Mouse (Mus musculus) midbrain, embryonic 12.5 days (tissue): ENCODE measurements around the gene Klhdc10. TPM values are rescaled to one million over a fixed set of nuclear protein-coding genes. Genes with fewer than 3 reads are reported as not detected.

Experiments used
- ATAC-seq: fragments of 200-750 bp; cut with Nextera tagmentation; 2 replicates; pipeline ENCODE4 v1.8.0; 2017; ENCODE audit warnings: low read depth, moderate TSS enrichment, moderate library complexity; ENCODE audit not compliant: low FRiP score
- H3K27ac ChIP-seq: fragments of 300-500 bp; sonication (generic); replicated peaks from 2 replicates; pipeline ENCODE4 v1.5.1; 2016; ENCODE audit warnings: mild to moderate bottlenecking
- H3K27me3 ChIP-seq: fragments of 300-500 bp; sonication (generic); 2 replicates; pipeline ENCODE4 v1.6.1; 2016; ENCODE audit warnings: mild to moderate bottlenecking
- H3K36me3 ChIP-seq: fragments of 300-500 bp; sonication (generic); 2 replicates; pipeline ENCODE4 v1.6.1; 2016
- H3K4me1 ChIP-seq: fragments of 300-500 bp; sonication (generic); 2 replicates; pipeline ENCODE4 v1.6.1; 2016
- H3K4me2 ChIP-seq: fragments of 300-500 bp; sonication (generic); replicated peaks from 2 replicates; pipeline ENCODE4 v1.6.1; 2016; ENCODE audit warnings: mild to moderate bottlenecking, moderate library complexity
- H3K4me3 ChIP-seq: fragments of 300-500 bp; sonication (generic); 2 replicates; pipeline ENCODE4 v1.5.1; 2016; ENCODE audit warnings: mild to moderate bottlenecking
- H3K9ac ChIP-seq: fragments of 300-500 bp; sonication (generic); replicated peaks from 2 replicates; pipeline ENCODE4 v1.6.1; 2016; ENCODE audit warnings: mild to moderate bottlenecking, moderate library complexity
- H3K9me3 ChIP-seq: fragments of 300-500 bp; sonication (generic); 2 replicates; pipeline ENCODE4 v1.6.1; 2016; ENCODE audit warnings: mild to moderate bottlenecking
- WGBS: fragments of 180-500 bp; shearing (Covaris S2); methylation state at CpG from one replicate; pipeline ENCODE4 v1.1.7; 2016; 5-methylcytosine and 5-hydroxymethylcytosine counted together
- polyA plus RNA-seq: library from polyadenylated mRNA; unstranded; fragments of >200 nt; fragmentation: Nextera tagmentation; extraction: Ambion mirVana; gene quantifications from 2 replicates; pipeline ENCODE4 v1.2.1, GENCODE M21; 2016

The Klhdc10 gene
- polyA plus RNA-seq, 1 experiment from 2014 or later = 40.2 TPM

DNA sequence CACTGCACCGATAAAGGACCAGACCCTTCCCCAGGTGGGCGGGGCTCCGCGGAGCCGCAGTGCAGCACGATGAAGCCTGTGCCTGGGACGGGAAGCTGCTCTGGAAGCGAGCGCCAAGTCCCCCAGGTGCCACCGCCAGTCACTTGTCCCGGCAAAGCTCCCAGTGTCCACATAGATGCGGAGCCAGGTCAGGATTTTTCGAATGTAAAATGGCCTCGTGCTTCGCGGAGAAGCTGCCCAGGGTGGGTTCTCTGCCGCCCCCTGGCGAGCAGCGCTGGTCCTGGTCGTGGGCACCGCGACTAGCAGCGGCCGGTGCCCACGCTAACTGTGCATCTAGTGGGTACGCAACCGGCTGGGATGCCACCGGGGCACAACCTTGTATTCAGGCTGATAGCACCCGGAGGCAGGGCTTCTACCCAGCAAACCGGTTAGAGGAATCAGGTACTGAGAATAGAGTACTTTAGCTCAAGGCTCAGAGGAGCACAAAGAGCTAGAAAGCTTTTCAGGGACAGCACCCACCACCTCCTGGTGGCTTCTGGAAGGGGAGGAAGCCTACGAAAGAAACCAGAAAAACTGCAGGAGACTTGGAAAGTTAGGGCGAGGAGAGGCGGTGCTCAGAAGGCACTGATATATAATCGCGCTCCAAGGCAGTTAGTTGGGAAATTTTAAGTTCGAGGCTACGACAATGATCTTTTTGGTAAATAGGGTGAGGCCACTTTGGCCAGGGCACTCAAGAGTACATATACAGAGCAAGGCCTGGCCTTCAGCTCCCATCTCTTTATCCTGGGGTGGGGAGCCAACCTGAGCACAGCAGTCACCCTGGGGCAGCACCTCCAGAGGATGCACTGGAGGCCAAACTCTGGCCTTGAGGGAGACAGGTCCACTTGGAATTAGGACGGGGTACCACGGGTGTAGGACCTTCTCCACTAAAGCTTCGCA lies 58.4 kb downstream of the Klhdc10 start:
- no peaks in the 10 kb centered on the region for H3K27me3 ChIP-seq
- peak overlapping the region; percentile 47 for H3K4me3 ChIP-seq
- 5% methylated on average over 40 of the region's 40 CpGs for WGBS
- peak overlapping the region; percentile 95 for H3K27ac ChIP-seq
- H3K4me2 ChIP-seq = peak overlapping the region; percentile 67
- peaks cover 38% of the 10 kb centered on the region for H3K4me1 ChIP-seq
- peak; percentile 36; the same call in 1 of the 2 replicates for ATAC-seq
- H3K9me3 ChIP-seq = no peaks in the 10 kb centered on the region
- peaks cover 12% of the 10 kb centered on the region for H3K36me3 ChIP-seq
- peak overlapping the region; percentile 59 for H3K9ac ChIP-seq

DNA sequence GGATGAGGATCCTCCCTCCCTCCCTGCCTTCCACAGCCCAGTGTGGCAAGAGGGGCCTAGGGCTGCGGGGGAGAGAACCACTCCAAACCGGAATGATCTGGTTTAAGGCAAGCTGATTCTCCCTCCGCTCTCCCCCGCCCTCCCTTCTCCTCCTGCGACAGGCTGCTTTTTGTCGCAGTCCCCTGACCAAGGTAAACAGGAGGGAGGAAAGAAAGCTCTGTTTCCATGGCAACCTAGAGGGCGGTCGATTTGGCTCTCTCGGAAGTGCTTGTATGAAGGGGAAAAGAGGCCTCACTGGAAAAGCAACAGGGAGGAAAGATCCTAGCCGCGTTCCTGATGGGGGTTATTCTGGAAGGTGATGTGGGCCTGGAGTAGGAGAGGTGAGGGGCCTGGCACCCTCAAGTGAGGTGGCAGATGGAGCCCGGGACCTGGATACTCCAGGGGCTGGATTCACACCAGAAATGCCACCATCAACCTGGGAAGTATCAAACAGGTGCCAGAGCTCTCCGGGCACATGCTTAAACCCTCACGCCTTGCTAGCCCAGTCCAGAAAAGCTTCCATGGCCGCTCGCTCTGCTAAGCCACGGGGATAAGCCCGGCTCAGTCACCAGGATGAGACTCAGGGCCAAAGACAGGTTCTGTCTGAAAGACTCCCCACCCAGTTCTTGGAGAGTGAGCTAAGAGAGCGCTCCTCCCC lies 59.2 kb downstream of the Klhdc10 start:
- no peaks in the 10 kb centered on the region for H3K9me3 ChIP-seq
- peak overlapping the region; percentile 95 for H3K27ac ChIP-seq
- WGBS = 10% methylated on average over 19 of the region's 19 CpGs
- peak overlapping the region; percentile 67 for H3K4me2 ChIP-seq
- 0 out of 2 replicates have a peak, but pooled peaks cover 4% of the 10 kb centered on the region for H3K36me3 ChIP-seq
- H3K9ac ChIP-seq = peak overlapping the region; percentile 59
- peak; percentile 95 for ATAC-seq
- H3K27me3 ChIP-seq = no peaks in the 10 kb centered on the region
- 0 out of 2 replicates have a peak overlapping the region, but pooled peaks have one; percentile 0 for H3K4me3 ChIP-seq
- H3K4me1 ChIP-seq = peaks cover 38% of the 10 kb centered on the region

DNA sequence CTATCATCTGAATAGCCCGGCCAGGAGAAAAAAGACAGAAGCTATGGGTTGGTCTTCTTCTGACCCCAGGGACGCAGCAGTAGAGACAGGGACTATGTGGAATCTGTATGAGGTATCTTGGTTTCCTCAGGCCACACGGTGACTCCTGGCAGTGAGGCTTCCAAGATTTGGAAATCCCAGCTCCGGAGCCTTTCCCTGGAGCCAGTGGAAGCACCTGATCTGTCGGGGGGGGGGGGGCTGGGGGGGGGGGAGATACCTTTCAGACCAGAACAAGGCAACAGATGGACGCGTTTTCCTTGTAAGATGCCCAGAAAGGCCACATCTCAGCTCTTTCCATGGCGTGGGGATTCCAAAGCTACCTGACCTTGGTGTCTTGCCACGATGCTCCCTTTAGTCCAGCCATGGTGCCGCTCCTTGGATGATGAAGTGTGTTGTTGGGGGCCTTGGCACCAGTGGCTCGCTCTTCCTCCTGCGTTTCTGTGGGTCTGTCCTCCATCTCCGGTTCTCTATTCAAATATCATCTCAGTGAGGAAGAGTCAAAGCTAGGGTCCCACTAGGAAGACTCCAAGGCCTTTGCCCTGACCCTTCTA lies 60.2 kb downstream of the Klhdc10 start:
- H3K36me3 ChIP-seq = no peaks in the 10 kb centered on the region
- H3K4me1 ChIP-seq = peaks cover 38% of the 10 kb centered on the region
- WGBS = 89% methylated on average over 11 of the region's 13 CpGs
- H3K27me3 ChIP-seq = no peaks in the 10 kb centered on the region
- H3K9ac ChIP-seq = peak overlapping the region; percentile 15; the same call in 1 of the 2 replicates
- no peak overlapping the region for H3K4me3 ChIP-seq
- ATAC-seq = no peak
- peak overlapping the region; percentile 95 for H3K27ac ChIP-seq
- H3K4me2 ChIP-seq = no peak overlapping the region
- no peaks in the 10 kb centered on the region for H3K9me3 ChIP-seq

DNA sequence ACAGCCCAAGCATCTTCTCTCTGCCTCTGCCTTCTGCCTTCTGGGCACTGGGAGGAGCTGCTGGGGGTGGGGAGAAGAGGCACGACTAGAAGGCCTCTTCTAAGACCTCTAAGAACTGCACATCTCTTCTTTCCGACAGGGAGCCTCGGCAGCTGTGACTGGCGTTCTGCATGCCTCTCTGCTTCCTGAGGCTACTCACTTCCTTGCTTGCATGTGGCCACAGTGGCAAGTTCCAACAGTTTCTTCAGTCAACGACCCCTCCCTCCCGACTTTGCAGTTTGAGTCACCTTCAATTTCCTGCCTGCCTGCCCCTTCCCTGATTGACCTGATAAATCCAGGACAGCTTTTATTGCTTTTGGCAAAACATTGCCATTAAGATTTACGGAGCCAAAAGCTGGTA lies 61.2 kb downstream of the Klhdc10 start:
- 46% methylated on average over 7 of the region's 7 CpGs for WGBS
- no peak overlapping the region for H3K27ac ChIP-seq
- no peak for ATAC-seq
- no peak overlapping the region for H3K4me3 ChIP-seq
- peaks cover 38% of the 10 kb centered on the region for H3K4me1 ChIP-seq
- no peak overlapping the region for H3K9ac ChIP-seq
- H3K27me3 ChIP-seq = no peaks in the 10 kb centered on the region
- no peaks in the 10 kb centered on the region for H3K9me3 ChIP-seq
- H3K4me2 ChIP-seq = no peak overlapping the region
- no peaks in the 10 kb centered on the region for H3K36me3 ChIP-seq

DNA sequence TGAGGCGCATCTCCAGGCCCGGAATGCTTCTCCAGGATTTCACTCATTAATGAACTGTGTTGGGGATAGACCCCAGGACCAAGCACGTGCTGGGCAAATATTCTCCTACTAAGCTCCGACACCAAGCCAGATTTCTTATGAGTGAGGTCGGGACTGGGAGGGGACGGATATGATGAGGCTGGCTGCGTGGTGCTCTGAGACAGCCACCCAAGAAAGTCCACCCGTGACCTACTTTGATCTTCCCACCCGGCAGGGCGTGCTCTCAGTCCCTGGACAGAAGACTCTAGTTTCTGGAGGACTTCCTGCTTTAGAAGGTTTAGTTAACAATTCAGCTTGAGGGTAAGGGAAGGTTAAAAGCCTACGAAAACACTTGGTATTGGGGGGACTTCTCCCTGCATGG lies 63.9 kb downstream of the Klhdc10 start:
- H3K4me1 ChIP-seq = peaks cover 34% of the 10 kb centered on the region
- no peaks in the 10 kb centered on the region for H3K27me3 ChIP-seq
- no peak overlapping the region for H3K27ac ChIP-seq
- ATAC-seq = no peak
- no peaks in the 10 kb centered on the region for H3K9me3 ChIP-seq
- WGBS = 89% methylated on average over 11 of the region's 11 CpGs
- no peak overlapping the region for H3K4me3 ChIP-seq
- H3K4me2 ChIP-seq = no peak overlapping the region
- H3K9ac ChIP-seq = no peak overlapping the region
- H3K36me3 ChIP-seq = no peaks in the 10 kb centered on the region

DNA sequence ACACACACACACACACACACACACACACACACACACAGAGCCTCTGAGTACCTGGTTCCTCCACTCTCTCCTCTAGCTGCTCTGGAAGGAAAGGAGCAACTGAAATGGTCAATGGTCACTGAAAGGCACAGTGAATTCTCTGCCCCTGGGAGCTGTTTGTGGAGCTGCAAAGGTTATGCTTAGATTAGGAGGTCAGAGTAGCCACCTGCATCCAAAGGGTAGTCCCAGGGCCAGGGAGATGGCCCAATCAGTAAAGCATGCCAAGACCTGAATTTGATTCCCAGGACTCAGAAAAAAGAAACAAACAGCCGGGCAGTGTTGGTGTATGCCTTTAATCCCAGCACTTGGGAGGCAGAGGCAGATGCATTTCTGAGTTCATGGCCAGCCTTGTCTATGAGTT lies 66.4 kb downstream of the Klhdc10 start:
- no peak overlapping the region for H3K9ac ChIP-seq
- no peak for ATAC-seq
- no peaks in the 10 kb centered on the region for H3K36me3 ChIP-seq
- no peaks in the 10 kb centered on the region for H3K27me3 ChIP-seq
- no peak overlapping the region for H3K4me3 ChIP-seq
- H3K27ac ChIP-seq = no peak overlapping the region; the same call in 1 of the 2 replicates
- no peak overlapping the region for H3K4me2 ChIP-seq
- WGBS = 72% methylated on average over 1 of the region's 1 CpGs
- H3K9me3 ChIP-seq = no peaks in the 10 kb centered on the region
- H3K4me1 ChIP-seq = peaks cover 19% of the 10 kb centered on the region

DNA sequence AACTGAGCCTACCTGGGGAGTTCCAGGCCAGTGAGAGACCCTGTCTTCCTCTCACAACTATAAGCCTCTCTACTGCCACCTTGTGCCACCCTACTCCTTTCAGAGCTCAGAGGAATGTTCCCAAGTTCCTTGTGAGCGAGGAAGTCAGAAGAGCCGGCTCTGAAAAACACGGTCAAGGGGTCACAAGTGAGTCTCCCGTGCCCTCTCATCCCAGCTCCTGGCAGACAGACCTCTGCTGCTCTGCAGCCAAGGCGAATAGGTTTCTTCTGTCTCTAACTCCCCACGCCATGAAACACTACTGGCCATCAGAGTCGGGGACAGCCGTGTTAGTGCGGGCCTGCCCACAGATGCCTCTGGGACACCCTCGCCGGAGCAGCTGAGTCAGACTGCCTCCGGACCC lies 67.0 kb downstream of the Klhdc10 start:
- no peak overlapping the region for H3K4me3 ChIP-seq
- 59% methylated on average over 12 of the region's 12 CpGs for WGBS
- H3K27ac ChIP-seq = peak overlapping the region; percentile 35; the same call in 1 of the 2 replicates
- H3K9ac ChIP-seq = 0 out of 2 replicates have a peak overlapping the region, but pooled peaks have one; percentile 11
- H3K4me1 ChIP-seq = peaks cover 19% of the 10 kb centered on the region
- H3K36me3 ChIP-seq = no peaks in the 10 kb centered on the region
- H3K27me3 ChIP-seq = no peaks in the 10 kb centered on the region
- no peak overlapping the region for H3K4me2 ChIP-seq
- no peak for ATAC-seq
- H3K9me3 ChIP-seq = no peaks in the 10 kb centered on the region

DNA sequence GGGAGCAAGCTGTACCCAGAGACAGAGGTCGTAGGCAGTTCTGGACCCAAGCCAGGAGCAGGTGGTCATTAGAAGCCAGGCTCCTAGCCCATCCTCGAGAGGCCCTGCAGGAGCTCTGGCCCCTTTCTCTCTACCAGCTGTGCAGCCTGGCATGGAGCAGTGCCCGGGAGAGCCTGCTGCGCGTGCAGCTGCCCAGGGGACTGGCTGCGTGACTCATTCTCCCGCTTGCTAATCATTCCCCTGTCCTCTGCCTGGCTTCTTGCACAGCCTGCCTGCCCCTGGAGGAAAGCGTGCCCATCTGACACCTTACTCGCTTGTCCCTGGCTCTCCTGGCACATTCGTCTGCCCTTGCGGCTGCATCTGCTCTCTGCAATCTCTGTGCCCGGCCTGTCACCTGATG lies 67.7 kb downstream of the Klhdc10 start:
- H3K27me3 ChIP-seq = no peaks in the 10 kb centered on the region

DNA sequence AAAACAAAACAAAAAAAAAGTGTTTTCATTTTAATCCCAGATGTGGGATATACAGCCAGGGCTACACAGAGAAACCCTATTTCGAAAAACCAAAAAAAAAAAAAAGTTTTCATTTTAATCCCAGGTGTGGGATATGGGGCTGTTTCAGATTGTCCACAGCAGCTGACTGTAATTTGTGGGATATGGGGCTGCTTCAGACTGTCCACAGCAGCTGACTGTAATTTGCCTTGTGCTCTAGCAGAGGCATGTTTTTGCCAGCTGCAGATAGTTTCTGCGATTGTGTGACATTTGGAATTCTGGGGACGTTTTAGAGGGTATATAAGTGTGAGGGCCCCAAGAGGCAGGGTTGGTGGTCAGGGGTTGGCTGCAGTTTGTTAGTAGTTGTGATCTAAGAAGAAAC lies 70.0 kb downstream of the Klhdc10 start:
- H3K27me3 ChIP-seq = no peaks in the 10 kb centered on the region
- H3K27ac ChIP-seq = no peak overlapping the region
- WGBS = 82% methylated on average over 3 of the region's 3 CpGs
- H3K9ac ChIP-seq = no peak overlapping the region
- H3K36me3 ChIP-seq = no peaks in the 10 kb centered on the region
- H3K4me1 ChIP-seq = peaks cover 12% of the 10 kb centered on the region
- H3K4me3 ChIP-seq = no peak overlapping the region
- H3K9me3 ChIP-seq = no peaks in the 10 kb centered on the region
- no peak for ATAC-seq
- H3K4me2 ChIP-seq = no peak overlapping the region

More for the DNA sequence above, 67.7 kb downstream of the Klhdc10 start:
- H3K36me3 ChIP-seq = no peaks in the 10 kb centered on the region
- no peaks in the 10 kb centered on the region for H3K9me3 ChIP-seq
- no peak overlapping the region for H3K4me3 ChIP-seq
- WGBS = 79% methylated on average over 12 of the region's 12 CpGs
- ATAC-seq = no peak
- no peak overlapping the region for H3K4me2 ChIP-seq
- H3K9ac ChIP-seq = no peak overlapping the region
- H3K27ac ChIP-seq = no peak overlapping the region
- H3K4me1 ChIP-seq = peaks cover 16% of the 10 kb centered on the region

DNA sequence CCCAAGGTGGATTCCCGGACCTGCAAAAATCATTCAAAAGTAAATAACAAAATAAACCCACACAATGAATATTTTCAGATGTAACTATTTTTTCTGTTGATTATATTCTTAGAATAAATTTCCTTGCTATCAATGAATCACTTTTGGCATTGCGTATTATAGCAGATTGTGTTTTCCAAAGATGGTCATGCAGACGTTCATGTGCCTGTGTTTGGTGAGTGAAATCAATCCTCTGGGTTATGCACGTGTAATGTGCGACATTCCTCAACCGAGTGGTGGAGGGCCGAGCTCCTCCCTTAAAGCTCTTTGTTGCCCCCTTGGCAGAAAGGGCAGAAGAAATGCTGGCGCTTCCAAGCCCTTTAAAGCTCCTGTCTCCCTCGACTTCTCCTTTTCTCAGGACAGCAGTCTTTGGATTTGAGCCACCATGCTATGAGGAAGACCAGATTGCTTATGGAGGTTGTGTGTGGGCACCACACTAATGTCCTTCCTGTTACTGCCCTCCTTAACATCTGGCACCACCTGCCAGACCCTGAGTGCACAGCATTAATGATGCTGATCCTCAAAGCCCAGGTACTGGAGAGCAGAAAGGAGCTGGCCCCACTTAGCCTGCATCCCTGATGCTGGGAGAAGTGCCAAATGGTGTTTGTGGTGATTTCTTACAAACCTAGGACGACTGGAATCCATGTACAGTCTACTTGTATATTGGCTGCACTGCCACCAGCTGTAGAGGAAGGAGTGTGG lies 74.5 kb downstream of the Klhdc10 start:
- no peak overlapping the region for H3K9ac ChIP-seq
- no peaks in the 10 kb centered on the region for H3K9me3 ChIP-seq
- WGBS = 77% methylated on average over 10 of the region's 10 CpGs
- H3K27me3 ChIP-seq = no peaks in the 10 kb centered on the region
- H3K4me2 ChIP-seq = no peak overlapping the region
- peaks cover 38% of the 10 kb centered on the region for H3K36me3 ChIP-seq
- no peak overlapping the region for H3K27ac ChIP-seq
- H3K4me3 ChIP-seq = no peak overlapping the region
- ATAC-seq = no peak
- peaks cover 4% of the 10 kb centered on the region; the same call in 1 of the 2 replicates for H3K4me1 ChIP-seq

DNA sequence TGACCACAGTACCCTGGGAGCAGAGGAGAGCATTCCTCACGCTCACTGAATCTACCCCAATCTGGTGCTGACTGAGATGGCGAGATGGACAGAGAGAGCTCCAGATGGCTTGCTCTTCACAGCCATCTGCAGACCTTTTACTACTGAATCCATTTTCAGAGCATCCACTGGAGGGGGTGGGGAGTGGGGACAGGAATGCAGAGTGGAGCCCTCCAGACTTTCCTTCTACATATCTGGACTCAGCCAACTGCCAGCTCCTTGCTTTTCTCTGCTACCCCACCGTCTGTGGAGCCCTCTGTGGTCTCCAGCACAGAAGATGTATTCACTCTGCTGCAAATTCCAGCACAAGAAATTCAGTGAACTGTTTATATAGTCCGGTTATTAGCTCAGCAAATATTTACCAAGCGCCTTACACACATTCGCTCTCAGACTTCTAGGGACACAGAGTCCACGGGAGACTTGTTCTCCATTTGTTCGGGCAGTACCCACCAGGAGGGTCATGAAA lies 75.6 kb downstream of the Klhdc10 start:
- H3K9ac ChIP-seq = no peak overlapping the region
- no peaks in the 10 kb centered on the region for H3K9me3 ChIP-seq
- 76% methylated on average over 8 of the region's 8 CpGs for WGBS
- peaks cover 4% of the 10 kb centered on the region; the same call in 1 of the 2 replicates for H3K4me1 ChIP-seq
- H3K36me3 ChIP-seq = peaks cover 45% of the 10 kb centered on the region
- no peaks in the 10 kb centered on the region for H3K27me3 ChIP-seq
- H3K4me2 ChIP-seq = no peak overlapping the region
- no peak overlapping the region for H3K27ac ChIP-seq
- no peak for ATAC-seq
- H3K4me3 ChIP-seq = no peak overlapping the region
